Mouse (Mus musculus): ENCODE results near the gene Faf1. TPM values are rescaled to one million over a fixed set of nuclear protein-coding genes. Genes with fewer than 3 reads are reported as not detected.

The Faf1 gene
- total RNA-seq, 2 experiments from 2014 or later, result 26.7 to 26.8 TPM

- DNase-seq (ENCODE audit: low spot score in 2 of 2), result no peak
Measured at GRCm38 (mm10) chr4:109989213-109989612, 312.8 kb downstream of the Faf1 start.

GRCm38 (mm10) chr4:110006044-110006443 lies 329.7 kb downstream of the Faf1 start:
- no peak for DNase-seq (ENCODE audit: low spot score in 2 of 2)

Other genes with a start within 250 kb of the Faf1 start
- gene Rnf11, start 191.9 kb upstream of the Faf1 start, total RNA-seq (2021), result 10 to 100 TPM; 85.1 to 88.7 TPM
- not detected for gene 4930522H14Rik, start 145.3 kb upstream of the Faf1 start, total RNA-seq (2021)
- gene Cdkn2c, start 9.4 kb upstream of the Faf1 start, total RNA-seq (2021), result 10 to 100 TPM; 32.2 to 37.4 TPM